Mouse (Mus musculus): ENCODE measurements at regions not wholly inside any gene's neighbourhood (a gene's known extent, or its start where the extent isn't known, plus 50 kb on each side); places are given as distances from the start of the nearest gene placed in this dataset.

DNA sequence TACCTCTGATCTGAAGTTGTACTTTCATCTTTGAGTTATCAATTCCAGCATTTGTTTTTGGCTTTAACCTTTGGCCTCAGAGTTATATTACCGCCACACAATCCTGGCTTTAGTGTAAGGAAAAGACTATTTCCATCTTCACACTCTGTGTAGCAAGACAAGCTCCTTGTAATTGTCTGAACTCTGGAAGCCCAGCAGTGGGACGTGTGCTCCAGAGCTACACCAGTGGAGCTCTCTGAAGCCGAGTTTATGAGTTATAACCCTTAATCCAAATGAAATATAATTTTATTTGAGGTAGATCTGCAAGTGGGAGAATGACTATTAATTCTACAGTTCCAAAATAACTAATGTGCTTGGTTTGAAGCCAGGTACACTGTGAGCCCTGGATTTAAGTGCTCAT is 2103.8 kb downstream of the 4930444P10Rik start:
- Histone ChIP-seq H3K4me3 (replicated peaks in 1 of 3; ENCODE audit: low read depth in 2 of 3, low read length in 2 of 3, poor library complexity in 1 of 3) (no peak overlapping the region), H3K79me2 (replicated peaks; ENCODE audit: control insufficient read depth, extremely low read depth, insufficient read depth, poor library complexity, severe bottlenecking) (no peaks in the 10 kb centered on the region), H3K4me1 (ENCODE audit: control insufficient read depth in 1 of 2, insufficient read depth in 2 of 2) (peaks cover 5 to 17% of the 10 kb centered on the region in 2 experiments; a peak in 3 of 4 replicates), H3K9me3 (replicated peaks; ENCODE audit: low read length) (no peaks in the 10 kb centered on the region), H3K27ac (ENCODE audit: insufficient read depth, low read depth) (no peak overlapping the region), H3K9ac (ENCODE audit: insufficient read depth, low read depth) (no peak overlapping the region), H3K36me3 (replicated peaks in 1 of 2; ENCODE audit: control insufficient read depth in 1 of 2, insufficient read depth in 1 of 2, low read length in 1 of 2) (no peaks in the 10 kb centered on the region), H3K4me2 (ENCODE audit: insufficient read depth, low read depth, poor library complexity, severe bottlenecking) (no peak overlapping the region), H3K27me3 (replicated peaks) (no peaks in the 10 kb centered on the region)
- in situ Hi-C loops (cut with MboI; ENCODE audit: low pct_ligation_motif_present, low pct_unique_long_range_greater_than_20kb, low sequenced_read_pairs) (no loop called here), dilution Hi-C loops (cut with MboI; ENCODE audit: extremely low pct_ligation_motif_present, extremely low pct_unique_long_range_greater_than_20kb, low sequenced_read_pairs) (no loop called here)
- TF ChIP-seq KAT2A (IDR thresholded peaks at IDR 0.05; ENCODE audit: insufficient replicate concordance, low read length) (no peak), EP300 (IDR thresholded peaks at IDR 0.05; ENCODE audit: low read length) (no peak), TBP (conservative IDR thresholded peaks at IDR 0.05; ENCODE audit: low read depth, low read length) (no peak)
- DNase-seq (ENCODE audit: extremely low read depth) = no peak

DNA sequence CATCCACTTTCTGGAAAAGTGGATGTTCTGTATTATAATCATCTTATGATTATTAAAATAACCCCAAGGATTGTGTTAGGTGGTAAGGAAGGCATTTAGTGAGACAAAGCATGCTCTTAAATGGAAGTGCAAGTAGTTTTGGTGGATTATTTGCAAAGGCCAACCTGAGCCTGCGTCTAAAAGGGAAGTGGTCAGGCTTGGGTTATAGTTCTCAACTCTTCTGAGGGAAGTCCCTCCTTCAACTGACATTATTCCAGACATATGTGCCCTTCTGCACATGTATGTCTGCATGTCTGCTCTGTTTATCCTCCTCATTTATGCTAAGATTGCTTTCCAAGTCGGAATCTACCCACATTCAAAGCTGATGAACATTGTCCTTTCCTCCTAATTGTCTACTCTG is 2108.3 kb downstream of the 4930444P10Rik start:
- TF ChIP-seq USF1 (IDR thresholded peaks at IDR 0.05; ENCODE audit: low read depth, low read length) (no peak), MAFK (IDR thresholded peaks at IDR 0.05; ENCODE audit: insufficient replicate concordance, low read length) (no peak), USF2 (conservative IDR thresholded peaks at IDR 0.05; ENCODE audit: low read depth, low read length) (no peak), SMC3 (IDR thresholded peaks at IDR 0.05; ENCODE audit: low read depth, low read length) (no peak), MEF2A (IDR thresholded peaks at IDR 0.05; ENCODE audit: borderline replicate concordance, low read depth, low read length) (no peak), CHD2 (IDR thresholded peaks at IDR 0.05; ENCODE audit: low read length) (no peak), MYC (IDR thresholded peaks at IDR 0.05; ENCODE audit: low read depth, low read length) (no peak), EP300 (IDR thresholded peaks at IDR 0.05; ENCODE audit: low read length) (no peak), ZC3H11A (IDR thresholded peaks at IDR 0.05; ENCODE audit: low read depth, low read length) (no peak), RAD21 (IDR thresholded peaks at IDR 0.05; ENCODE audit: low read depth, low read length) (no peak), JUND (conservative IDR thresholded peaks at IDR 0.05; ENCODE audit: low read depth, low read length) (no peak), KAT2A (IDR thresholded peaks at IDR 0.05; ENCODE audit: insufficient replicate concordance, low read length) (no peak), GABPA (IDR thresholded peaks at IDR 0.05; ENCODE audit: insufficient replicate concordance, low read depth, low read length) (no peak), ZMIZ1 (IDR thresholded peaks at IDR 0.05; ENCODE audit: low read depth, low read length) (no peak), E2F4 (IDR thresholded peaks at IDR 0.05; ENCODE audit: insufficient replicate concordance, low read depth, low read length) (no peak), IRF4 (IDR thresholded peaks at IDR 0.05; ENCODE audit: low read depth, low read length) (no peak)
- no peak overlapping the region for H3K27ac ChIP-seq (ENCODE audit: insufficient read depth, low read depth)
- no peak overlapping the region for H3K4me3 ChIP-seq (replicated peaks in 1 of 3; ENCODE audit: low read depth in 2 of 3, low read length in 2 of 3, poor library complexity in 1 of 3)
- no peaks in the 10 kb centered on the region for H3K9me3 ChIP-seq (replicated peaks; ENCODE audit: low read length)
- no peaks in the 10 kb centered on the region for H3K36me3 ChIP-seq (replicated peaks in 1 of 2; ENCODE audit: control insufficient read depth in 1 of 2, insufficient read depth in 1 of 2, low read length in 1 of 2)
- H3K79me2 ChIP-seq (replicated peaks; ENCODE audit: control insufficient read depth, extremely low read depth, insufficient read depth, poor library complexity, severe bottlenecking) = no peaks in the 10 kb centered on the region
- H3K4me2 ChIP-seq (ENCODE audit: insufficient read depth, low read depth, poor library complexity, severe bottlenecking) = no peak overlapping the region
- peaks cover 6 to 35% of the 10 kb centered on the region in 2 experiments; a peak in 3 of 4 replicates for H3K4me1 ChIP-seq (ENCODE audit: control insufficient read depth in 1 of 2, insufficient read depth in 2 of 2)
- in situ Hi-C loops (cut with MboI; ENCODE audit: low pct_ligation_motif_present, low pct_unique_long_range_greater_than_20kb, low sequenced_read_pairs) = no loop called here
- no peaks in the 10 kb centered on the region for H3K27me3 ChIP-seq (replicated peaks)
- dilution Hi-C loops (cut with MboI; ENCODE audit: extremely low pct_ligation_motif_present, extremely low pct_unique_long_range_greater_than_20kb, low sequenced_read_pairs) = no loop called here
- DNase-seq (ENCODE audit: extremely low read depth) = peak; percentile 21
- H3K9ac ChIP-seq (ENCODE audit: insufficient read depth, low read depth) = no peak overlapping the region
